Mouse (Mus musculus) ovary, postnatal 10 days (tissue): ENCODE data around the gene Fam120c.
A peak's percentile ranks its signal among the peaks of the same experiment; 100 is the strongest.
"Not testable (repeated sequence)": the region's sequence is repeated elsewhere in the genome, so short reads cannot be mapped to it uniquely, and the experiment has no call there.

Experiments used
- DNase-seq: peaks from one replicate; pipeline ENCODE4 v3.0.0; 2022; ENCODE audit warnings: low spot score

Fam120c gene

GRCm38 (mm10) chrX:151343761-151344500 is at the start of gene Fam120c:
Gene Fam120c, plus strand, starts transcription at chrX:151344175.
- peak; percentile 64 for DNase-seq

GRCm38 (mm10) chrX:151298329-151298728 is 45.6 kb upstream of the Fam120c start:
- DNase-seq: no peak

- no peak for DNase-seq
These were observed 30.2 kb upstream of the Fam120c start for GRCm38 (mm10) chrX:151313732-151314131.

GRCm38 (mm10) chrX:151333615-151334014 is 10.4 kb upstream of the Fam120c start:
- no peak for DNase-seq

- DNase-seq: no peak
These were observed 6.2 kb upstream of the Fam120c start for GRCm38 (mm10) chrX:151337804-151338203.

- peak; percentile 10 for DNase-seq
These were observed 568 bp downstream of the Fam120c start for GRCm38 (mm10) chrX:151344501-151344984.

- no peak for DNase-seq
These were observed 1.6 kb downstream of the Fam120c start for GRCm38 (mm10) chrX:151345333-151346125.

GRCm38 (mm10) chrX:151347278-151347677 is 3.3 kb downstream of the Fam120c start:
- DNase-seq: no peak

GRCm38 (mm10) chrX:151349322-151349721 is 5.3 kb downstream of the Fam120c start:
- DNase-seq: no peak

GRCm38 (mm10) chrX:151418801-151419200 is 74.8 kb downstream of the Fam120c start:
- no peak for DNase-seq

GRCm38 (mm10) chrX:151420791-151421190 is 76.8 kb downstream of the Fam120c start:
- no peak for DNase-seq

- no peak for DNase-seq
These were observed 99.7 kb downstream of the Fam120c start for GRCm38 (mm10) chrX:151443637-151444036.

- DNase-seq: no peak
These were observed 100.2 kb downstream of the Fam120c start for GRCm38 (mm10) chrX:151444189-151444588.

- no peak for DNase-seq
These were observed 144.2 kb downstream of the Fam120c start for GRCm38 (mm10) chrX:151488128-151488527.

GRCm38 (mm10) chrX:151493269-151493668 is 149.3 kb downstream of the Fam120c start:
- not testable (repeated sequence) for DNase-seq

- DNase-seq: no peak
These were observed 152.6 kb downstream of the Fam120c start for GRCm38 (mm10) chrX:151496596-151496995.

GRCm38 (mm10) chrX:151508536-151508935 is 164.6 kb downstream of the Fam120c start:
- no peak for DNase-seq

GRCm38 (mm10) chrX:151509906-151510305 is 165.9 kb downstream of the Fam120c start:
- no peak for DNase-seq

- DNase-seq: no peak
These were observed 169.1 kb downstream of the Fam120c start for GRCm38 (mm10) chrX:151513066-151513465.

GRCm38 (mm10) chrX:151513694-151514093 is 169.7 kb downstream of the Fam120c start:
- DNase-seq: no peak

GRCm38 (mm10) chrX:151518181-151518580 is 174.2 kb downstream of the Fam120c start:
- no peak for DNase-seq

- no peak for DNase-seq
These were observed 176.1 kb downstream of the Fam120c start for GRCm38 (mm10) chrX:151520127-151520457.
